Mouse (Mus musculus) B cell, adult 2 months (primary cell): ENCODE results near the gene Larp1.
A peak's percentile ranks its signal among the peaks of the same experiment; 100 is the strongest.
"Not testable (repeated sequence)": the region's sequence is repeated elsewhere in the genome, so short reads cannot be mapped to it uniquely, and the experiment has no call there.

Experiments
- DNase-seq, 2 experiments: peaks; one replicate each; pipeline ENCODE4 v3.0.0; 2022

The Larp1 gene

GRCm38 (mm10) chr11:58029869-58030268 lies 21.0 kb downstream of the Larp1 start:
- peak in 1 of 2 experiments; percentile 19 for DNase-seq

DNA sequence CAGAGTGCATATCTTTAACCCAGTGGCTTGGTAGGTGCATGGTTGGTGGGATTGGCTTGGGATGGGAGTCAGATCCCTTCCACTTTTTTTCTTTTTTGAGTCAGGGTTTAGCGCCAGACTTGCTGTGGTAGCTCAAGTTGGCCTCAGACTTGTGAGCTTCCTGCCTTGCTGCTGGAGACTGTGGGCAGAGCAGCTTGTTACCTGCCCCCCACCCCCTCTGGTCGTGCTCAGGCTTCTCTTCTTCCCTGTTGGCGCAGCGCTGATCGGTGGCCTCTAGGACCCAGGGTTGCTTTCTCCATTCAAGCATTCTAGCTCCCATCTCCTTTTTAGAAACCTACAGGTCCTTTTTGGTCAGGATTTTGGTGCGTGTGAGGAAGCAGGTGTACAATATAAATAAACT lies 22.3 kb downstream of the Larp1 start:
- peak in 1 of 2 experiments; percentile 32 for DNase-seq

DNA sequence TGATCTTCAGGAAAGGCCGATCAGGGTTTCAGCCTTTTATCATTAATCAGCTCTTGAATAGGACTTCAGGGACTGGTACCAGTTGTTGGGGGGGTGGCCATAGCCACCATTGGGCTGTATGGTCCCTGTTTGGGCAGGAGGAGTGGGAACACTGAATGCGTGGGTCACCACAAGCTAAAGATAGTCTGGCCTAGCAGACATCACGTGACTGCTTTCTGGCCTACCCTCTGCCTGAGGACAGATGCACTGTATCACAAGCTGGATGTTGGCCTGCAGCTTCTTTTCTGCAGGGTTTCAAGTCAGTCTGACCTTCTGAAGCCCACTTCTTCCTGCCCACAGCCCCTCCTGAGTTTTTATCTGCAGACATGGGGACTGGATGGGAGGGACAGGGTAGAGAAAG lies 24.8 kb downstream of the Larp1 start:
- no peak for DNase-seq

DNA sequence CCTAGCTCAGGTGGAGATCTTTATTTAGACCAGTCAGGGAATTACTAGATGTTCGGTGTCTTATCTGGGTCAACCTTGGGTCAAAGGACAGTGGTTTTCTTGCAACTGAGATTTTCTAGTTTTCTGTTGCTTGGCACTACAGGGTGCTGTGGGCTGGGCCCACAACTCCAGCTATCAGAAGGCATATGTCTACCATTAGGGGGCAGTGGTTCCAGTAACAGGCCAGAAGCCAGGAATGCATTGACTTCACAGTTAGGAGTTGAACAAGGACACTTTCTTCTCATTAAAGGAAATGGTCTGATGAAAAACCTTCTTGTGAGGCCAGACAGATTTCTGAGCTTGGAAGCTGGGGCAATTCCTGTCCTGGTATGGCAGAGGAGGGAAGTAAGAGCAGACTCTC lies 30.2 kb downstream of the Larp1 start:
- peak; percentile 37 to 44 for DNase-seq

- DNase-seq, result no peak
These were observed 34.1 kb downstream of the Larp1 start for GRCm38 (mm10) chr11:58042861-58043431.

GRCm38 (mm10) chr11:58046438-58046837 lies 37.6 kb downstream of the Larp1 start:
- peak; percentile 27 to 34 for DNase-seq

GRCm38 (mm10) chr11:58057455-58057854 lies 48.6 kb downstream of the Larp1 start:
- DNase-seq, result peak; percentile 56 to 66

- not testable (repeated sequence) for DNase-seq
These were observed 50.9 kb downstream of the Larp1 start for GRCm38 (mm10) chr11:58059752-58060151.

- DNase-seq, result not testable (repeated sequence)
These were observed 52.4 kb downstream of the Larp1 start for GRCm38 (mm10) chr11:58061218-58061617.

DNA sequence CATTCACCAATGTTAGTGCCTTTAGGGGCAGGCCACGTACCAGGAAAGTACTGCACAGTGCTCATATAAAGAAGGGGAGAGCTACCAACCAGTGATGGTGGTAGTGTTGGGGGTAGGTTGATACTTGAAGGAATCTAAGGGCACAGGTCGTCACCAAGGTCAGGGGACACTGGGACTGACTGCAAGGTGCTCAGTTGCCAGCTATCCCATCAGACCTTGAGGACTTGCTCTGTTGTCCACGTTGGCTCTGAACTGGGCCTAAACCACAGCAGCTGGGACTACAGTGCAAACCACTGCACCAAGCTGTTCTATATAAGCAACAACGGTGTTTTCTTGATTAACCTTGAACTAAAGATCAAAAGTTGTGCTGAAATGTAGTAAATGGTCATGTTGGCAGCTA lies 53.7 kb downstream of the Larp1 start:
- DNase-seq, result no peak

GRCm38 (mm10) chr11:58065025-58065424 lies 56.2 kb downstream of the Larp1 start:
- DNase-seq, result no peak

- DNase-seq, result no peak
These were observed 64.1 kb downstream of the Larp1 start for GRCm38 (mm10) chr11:58072978-58073377.

GRCm38 (mm10) chr11:58077270-58077669 lies 68.4 kb downstream of the Larp1 start:
- no peak for DNase-seq

DNA sequence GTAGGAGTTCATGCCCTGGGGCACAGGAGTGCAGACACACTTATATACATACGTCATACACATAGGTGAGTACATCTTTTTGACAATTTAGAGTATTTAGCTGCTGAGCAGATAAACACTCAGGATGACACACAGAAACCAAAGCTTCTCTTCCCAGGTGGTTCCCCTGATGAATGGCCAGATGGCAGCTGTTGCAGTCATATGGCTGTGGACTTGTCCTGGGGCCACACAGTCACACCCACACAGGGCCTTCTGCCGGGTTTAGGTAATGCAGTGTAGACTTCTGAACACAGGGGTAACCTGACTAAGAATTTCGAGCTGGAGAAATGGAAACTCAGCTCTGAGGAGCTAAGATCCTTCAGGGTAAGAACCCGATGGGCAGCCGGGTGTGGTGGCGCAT lies 72.9 kb downstream of the Larp1 start:
- no peak for DNase-seq

GRCm38 (mm10) chr11:58092541-58092940 lies 83.7 kb downstream of the Larp1 start:
- no peak for DNase-seq

DNA sequence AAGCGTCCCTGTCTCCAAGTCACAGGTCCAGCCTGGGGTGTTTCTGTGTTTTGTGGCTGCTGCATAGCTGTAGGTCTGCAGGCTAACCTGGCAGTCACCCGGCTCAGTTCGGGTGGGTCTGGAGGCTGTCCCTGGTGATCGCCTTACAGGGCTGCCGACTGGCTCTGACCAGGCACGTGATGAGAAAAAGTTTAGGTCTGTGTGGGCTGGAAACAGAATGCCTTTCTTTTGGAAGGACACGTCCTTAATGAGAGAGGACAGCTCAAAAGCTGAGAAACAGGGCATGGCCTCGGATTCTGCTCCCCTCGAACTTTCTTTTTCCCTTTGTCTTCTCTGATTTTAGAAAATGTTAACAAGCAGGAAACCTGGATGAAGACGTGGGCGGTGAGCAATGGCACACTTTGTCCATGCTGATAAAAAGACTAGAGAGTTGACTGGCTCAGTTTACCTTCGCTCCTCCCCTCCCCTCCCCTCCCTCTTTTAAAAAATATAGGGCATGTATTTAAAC lies 84.2 kb downstream of the Larp1 start, which contains the start of gene Gm12248:
TSS of gene Gm12248 (minus strand) at position 114 of the 508 bp plus-strand sequence.
- no peak for DNase-seq

DNA sequence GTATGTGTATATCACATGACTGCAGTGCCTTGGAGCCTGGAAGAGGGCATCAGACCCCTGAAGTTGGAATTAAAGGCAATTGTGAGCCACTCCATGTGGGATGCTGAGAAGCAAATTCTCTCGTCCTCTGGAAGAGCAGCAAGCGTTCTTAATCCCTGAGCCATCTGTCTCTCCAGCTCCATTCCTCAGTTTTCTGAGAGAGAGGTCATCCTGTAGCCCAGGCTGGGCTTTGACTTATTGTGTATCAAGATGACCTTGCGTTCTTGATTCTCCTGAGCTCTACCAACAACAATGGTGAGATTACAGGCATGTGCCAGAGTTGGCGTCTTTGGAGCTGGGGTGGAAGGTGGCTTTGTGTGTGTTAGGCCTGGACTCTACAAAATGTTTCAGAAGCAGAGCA lies 85.9 kb downstream of the Larp1 start:
- no peak for DNase-seq

DNA sequence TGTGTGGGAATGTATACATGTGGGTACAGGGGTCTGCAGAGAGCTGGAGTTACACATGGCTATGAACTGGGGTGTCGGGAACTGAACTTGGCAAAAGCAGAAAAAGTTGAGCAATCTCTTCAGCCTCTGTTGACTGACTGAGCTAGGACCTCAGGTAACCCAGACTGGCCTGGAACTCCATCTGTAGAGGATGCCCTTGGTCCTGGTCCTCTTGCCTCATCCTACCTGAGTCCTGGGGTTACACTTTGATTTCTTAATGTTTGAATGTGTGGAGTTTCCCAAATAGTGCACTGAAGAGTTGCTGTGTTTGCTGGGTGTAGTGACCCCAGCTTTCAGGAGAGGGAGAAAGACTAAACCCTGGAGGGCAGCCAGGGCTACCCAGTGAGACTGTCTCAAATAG lies 86.7 kb downstream of the Larp1 start:
- no peak for DNase-seq

- peak; percentile 52 to 58 for DNase-seq
These were observed 87.3 kb downstream of the Larp1 start for GRCm38 (mm10) chr11:58096160-58096559.

- DNase-seq, result peak in 1 of 2 experiments; percentile 9
These were observed 88.2 kb downstream of the Larp1 start for GRCm38 (mm10) chr11:58096821-58097620.

DNA sequence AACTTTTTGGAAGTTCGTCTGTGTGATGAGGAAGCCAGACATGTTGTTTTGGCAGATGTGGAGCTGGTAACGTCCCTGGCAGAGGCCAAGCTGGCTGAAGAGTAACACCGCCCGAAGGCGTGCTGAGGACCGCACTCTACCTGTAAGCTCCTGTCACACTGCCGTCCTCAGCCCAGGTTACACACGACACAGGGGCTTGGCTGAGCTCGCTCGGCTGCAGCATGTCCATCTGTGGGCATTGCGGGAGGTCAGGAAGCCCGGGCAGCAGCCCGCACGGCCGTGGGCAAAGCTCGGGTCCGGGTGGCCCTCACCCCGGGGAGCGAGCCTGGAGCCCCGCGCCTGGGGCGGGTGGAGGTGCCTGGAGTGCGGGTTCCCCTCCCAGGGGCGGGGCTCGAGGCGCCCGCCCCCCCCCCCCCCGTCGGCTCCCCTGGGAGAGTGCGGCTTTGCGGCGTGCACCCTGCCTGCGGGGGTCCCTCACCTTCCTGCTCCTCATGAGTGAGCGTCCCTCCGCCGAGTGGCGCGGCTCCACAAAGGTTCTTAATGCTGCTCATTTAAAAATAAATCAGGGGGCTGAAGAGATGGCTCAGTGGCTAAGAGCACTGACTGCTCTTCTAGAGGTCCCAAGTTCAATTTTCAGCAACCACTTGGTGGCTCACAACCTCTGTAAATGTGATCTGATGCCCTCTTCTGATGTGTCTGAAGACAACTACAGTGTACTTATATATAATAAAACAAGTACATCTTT lies 88.9 kb downstream of the Larp1 start:
- peak; percentile 39 to 48 for DNase-seq

- DNase-seq, result peak; percentile 46 to 52
These were observed 89.5 kb downstream of the Larp1 start for GRCm38 (mm10) chr11:58098366-58098720.

DNA sequence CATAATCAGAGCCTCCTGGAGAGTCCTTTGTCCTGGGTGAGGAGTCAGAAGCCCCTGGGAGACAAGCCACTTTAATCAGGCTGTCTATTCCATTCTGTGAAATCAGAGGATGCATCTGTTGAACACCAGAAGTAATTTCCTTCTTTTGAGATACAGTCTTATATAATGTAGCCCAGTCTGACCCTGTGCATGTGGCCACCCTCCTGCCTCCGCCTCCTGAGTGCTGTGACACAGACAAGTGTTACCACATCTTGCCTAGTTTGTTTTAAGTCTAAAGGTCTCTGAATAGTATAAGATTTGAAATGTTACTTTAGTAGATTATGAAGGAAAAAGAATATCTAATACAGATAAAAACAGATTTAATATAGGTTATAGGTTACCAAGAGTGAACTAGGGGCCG lies 91.1 kb downstream of the Larp1 start:
- no peak for DNase-seq
